Mouse (Mus musculus) liver, embryonic 13.5 days (tissue): ENCODE results near the gene Alpl. TPM values are rescaled to one million over a fixed set of nuclear protein-coding genes. Genes with fewer than 3 reads are reported as not detected.

Experiments
- ATAC-seq: fragments of 200-750 bp; cut with Nextera tagmentation; 2 replicates; pipeline ENCODE4 v1.8.0; 2017; ENCODE audit warnings: low read depth, mild to moderate bottlenecking, moderate number of reproducible peaks, moderate library complexity
- DNase-seq: peaks from one replicate; pipeline ENCODE4 v3.0.0; 2022
- H3K27ac ChIP-seq: fragments of 300-500 bp; sonication (generic); 2 replicates; pipeline ENCODE4 v1.5.1; 2015; ENCODE audit warnings: moderate library complexity, mild to moderate bottlenecking, inconsistent platforms
- H3K27me3 ChIP-seq: fragments of 300-500 bp; sonication (generic); 2 replicates; pipeline ENCODE4 v1.6.1; 2015; ENCODE audit warnings: mild to moderate bottlenecking, inconsistent platforms
- H3K36me3 ChIP-seq: fragments of 300-500 bp; sonication (generic); 2 replicates; pipeline ENCODE4 v1.6.1; 2015; ENCODE audit warnings: mild to moderate bottlenecking, inconsistent platforms
- H3K4me1 ChIP-seq: fragments of 300-500 bp; sonication (generic); replicated peaks from 2 replicates; pipeline ENCODE4 v1.6.1; 2015; ENCODE audit warnings: inconsistent platforms
- H3K4me2 ChIP-seq: fragments of 300-500 bp; sonication (generic); 2 replicates; pipeline ENCODE4 v1.6.1; 2015; ENCODE audit warnings: inconsistent platforms, mild to moderate bottlenecking, moderate library complexity
- H3K4me3 ChIP-seq: fragments of 300-500 bp; sonication (generic); replicated peaks from 2 replicates; pipeline ENCODE4 v1.5.1; 2015; ENCODE audit warnings: mild to moderate bottlenecking, inconsistent platforms
- H3K9ac ChIP-seq: fragments of 300-500 bp; sonication (generic); 2 replicates; pipeline ENCODE4 v1.6.1; 2015; ENCODE audit warnings: mild to moderate bottlenecking, inconsistent platforms
- H3K9me3 ChIP-seq: fragments of 300-500 bp; sonication (generic); replicated peaks from 2 replicates; pipeline ENCODE4 v1.6.1; 2016; ENCODE audit warnings: inconsistent platforms
- WGBS: fragments of 180-500 bp; shearing (Covaris S2); methylation state at CpG from one replicate; pipeline ENCODE4 v1.1.7; 2015; ENCODE audit not compliant: insufficient replicate concordance; 5-methylcytosine and 5-hydroxymethylcytosine counted together
- polyA plus RNA-seq: library from polyadenylated mRNA; unstranded; fragments of >200 nt; fragmentation: Nextera tagmentation; extraction: Ambion mirVana; gene quantifications from 2 replicates; pipeline ENCODE4 v1.2.1, GENCODE M21; 2015

The Alpl gene
- polyA plus RNA-seq, 1 experiment from 2014 or later, result 6.3 TPM

- ATAC-seq, result peak; percentile 39
Measured at GRCm38 (mm10) chr4:137727506-137728187, 68.5 kb downstream of the Alpl start.

DNA sequence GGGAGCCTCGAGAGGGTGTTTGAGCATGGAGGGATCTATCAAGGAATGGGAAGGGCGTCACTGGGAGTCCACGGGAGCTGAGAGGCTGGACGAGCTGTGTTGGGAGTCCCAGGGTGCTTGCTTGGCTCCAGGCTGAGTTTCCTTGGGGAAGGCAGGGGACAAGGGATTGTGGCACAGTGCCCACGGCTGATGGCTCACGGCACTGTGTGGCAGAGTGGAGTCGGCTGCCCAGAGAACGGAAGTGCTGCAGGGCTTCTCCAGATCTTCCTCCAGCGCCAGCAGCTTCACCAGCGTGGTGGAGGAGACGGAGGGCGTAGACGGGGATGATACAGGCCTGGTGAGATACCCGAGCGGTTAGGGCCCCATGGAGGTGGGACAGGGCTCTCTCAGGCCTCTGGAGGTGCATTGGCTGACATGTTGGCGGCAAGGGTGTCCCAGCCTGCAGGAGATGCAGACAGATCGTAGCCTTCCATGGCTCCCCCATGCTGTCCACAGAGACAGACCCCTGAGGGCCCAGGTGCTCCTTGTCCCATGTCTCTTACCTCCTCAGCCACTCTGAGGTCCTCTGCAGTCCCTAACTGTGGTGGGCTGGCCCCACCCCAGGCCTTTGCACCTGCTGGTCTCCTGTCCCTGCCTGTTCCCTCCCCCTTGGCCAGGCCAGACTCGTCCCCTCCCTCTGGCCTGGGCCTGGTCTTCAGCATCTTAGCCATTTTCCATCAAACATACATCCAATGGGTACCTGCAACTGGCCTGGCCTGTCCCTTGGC, 69.3 kb downstream of the Alpl start:
- no peak overlapping the region for H3K27ac ChIP-seq
- no peak overlapping the region for H3K9ac ChIP-seq
- H3K4me1 ChIP-seq, result peaks cover 48% of the 10 kb centered on the region
- no peaks in the 10 kb centered on the region for H3K36me3 ChIP-seq
- DNase-seq (no peak), ATAC-seq (no peak)
- no peak overlapping the region for H3K4me3 ChIP-seq
- 75% methylated on average over 18 of the region's 18 CpGs for WGBS
- no peaks in the 10 kb centered on the region for H3K9me3 ChIP-seq
- H3K27me3 ChIP-seq, result peaks cover 70% of the 10 kb centered on the region
- H3K4me2 ChIP-seq, result no peak overlapping the region

More at GRCm38 (mm10) chr4:137727506-137728187, 68.5 kb downstream of the Alpl start:
- no peak overlapping the region for H3K9ac ChIP-seq
- peaks cover 48% of the 10 kb centered on the region for H3K4me1 ChIP-seq
- H3K4me2 ChIP-seq, result no peak overlapping the region
- H3K9me3 ChIP-seq, result no peaks in the 10 kb centered on the region
- H3K4me3 ChIP-seq, result no peak overlapping the region
- DNase-seq, result peak; percentile 56
- no peaks in the 10 kb centered on the region for H3K36me3 ChIP-seq
- 17% methylated on average over 16 of the region's 18 CpGs for whole genome bisulfite sequencing
- H3K27ac ChIP-seq, result no peak overlapping the region
- H3K27me3 ChIP-seq, result peaks cover 70% of the 10 kb centered on the region

DNA sequence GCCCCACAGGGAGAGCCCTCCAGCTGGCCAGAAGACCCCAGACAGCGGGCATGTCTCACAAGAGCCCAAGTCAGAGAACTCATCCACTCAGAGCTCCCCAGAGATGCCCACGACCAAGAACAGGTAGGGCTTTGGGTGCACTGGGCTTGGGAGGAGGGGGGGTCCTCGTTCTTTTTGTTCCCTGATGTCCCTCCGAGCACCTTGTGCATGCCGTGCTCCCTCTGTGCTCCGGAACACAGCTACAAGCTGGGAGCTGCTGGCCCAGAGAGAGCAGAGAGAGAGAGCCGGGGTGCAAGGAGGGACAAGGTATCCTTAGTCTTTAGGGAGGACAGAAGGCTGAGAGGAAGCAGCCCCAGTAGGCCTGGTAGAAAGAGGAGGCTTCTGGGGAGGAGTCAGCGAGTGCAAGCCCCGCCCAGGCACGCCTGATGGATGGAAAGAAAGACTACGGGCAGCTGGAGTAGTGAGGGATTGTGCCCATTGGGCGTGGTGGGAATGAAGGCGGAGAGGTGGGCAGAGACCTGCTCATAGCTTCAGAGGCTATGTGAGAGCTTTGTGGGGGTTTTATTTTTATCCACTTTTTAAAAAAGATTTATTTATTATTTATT, 70.5 kb downstream of the Alpl start:
- Histone ChIP-seq H3K4me1 (peaks cover 48% of the 10 kb centered on the region), H3K27ac (no peak overlapping the region), H3K36me3 (no peaks in the 10 kb centered on the region), H3K4me2 (no peak overlapping the region), H3K9me3 (no peaks in the 10 kb centered on the region), H3K4me3 (no peak overlapping the region), H3K27me3 (peaks cover 73% of the 10 kb centered on the region), H3K9ac (no peak overlapping the region)
- 56% methylated on average over 13 of the region's 13 CpGs for WGBS
- DNase-seq (no peak), ATAC-seq (no peak)

DNA sequence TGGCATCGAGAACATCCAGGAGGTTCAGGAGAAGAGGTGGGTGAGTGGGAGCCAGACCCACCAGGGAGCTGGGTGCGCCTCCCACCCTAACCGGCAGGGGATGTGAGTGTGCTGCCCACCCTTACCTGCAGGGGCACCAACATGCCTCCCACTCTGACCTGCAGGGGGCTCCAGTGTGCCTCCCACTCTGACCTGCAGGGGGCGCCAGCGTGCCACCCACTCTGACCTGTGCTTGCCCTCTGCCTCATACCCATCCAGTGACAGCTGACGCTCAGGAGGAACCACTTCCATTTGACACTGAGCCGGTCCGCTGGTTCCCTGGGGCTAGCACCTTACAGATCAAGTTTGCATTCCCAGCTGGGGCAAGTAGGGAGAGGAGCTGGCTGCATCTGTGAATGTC, 71.4 kb downstream of the Alpl start:
- Histone ChIP-seq H3K27me3 (peaks cover 75% of the 10 kb centered on the region), H3K27ac (no peak overlapping the region), H3K9me3 (no peaks in the 10 kb centered on the region), H3K4me3 (peak overlapping the region; percentile 18), H3K4me2 (peak overlapping the region; percentile 41), H3K9ac (no peak overlapping the region), H3K4me1 (peaks cover 46% of the 10 kb centered on the region), H3K36me3 (no peaks in the 10 kb centered on the region)
- ATAC-seq, result no peak
- peak; percentile 58 for DNase-seq
- WGBS, result 38% methylated on average over 8 of the region's 8 CpGs

DNA sequence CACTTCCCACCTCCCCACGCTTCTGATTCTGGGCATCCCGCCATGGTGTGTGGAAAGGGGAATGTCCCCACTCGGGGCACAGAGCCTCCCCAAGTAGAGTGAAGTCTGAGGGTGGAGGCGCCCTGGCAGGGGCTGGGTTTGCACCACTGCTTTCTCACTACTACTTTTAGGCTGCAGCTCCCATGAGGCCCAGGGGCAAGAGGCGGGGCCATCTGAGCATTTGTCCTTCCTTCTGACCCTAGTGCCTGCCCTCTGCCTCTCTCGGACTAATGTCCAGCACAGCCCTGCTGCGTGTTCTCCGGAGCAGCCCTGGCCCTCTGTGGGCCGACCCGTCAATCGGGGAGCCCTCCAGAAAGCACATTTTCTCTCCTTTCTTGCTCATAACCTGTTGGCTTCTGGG, 72.0 kb downstream of the Alpl start:
- Histone ChIP-seq H3K9me3 (no peaks in the 10 kb centered on the region), H3K36me3 (no peaks in the 10 kb centered on the region), H3K27me3 (peaks cover 75% of the 10 kb centered on the region), H3K9ac (peak overlapping the region; percentile 1; the same call in 1 of the 2 replicates), H3K27ac (no peak overlapping the region), H3K4me2 (peak overlapping the region; percentile 41), H3K4me1 (peaks cover 51% of the 10 kb centered on the region), H3K4me3 (peak overlapping the region; percentile 18)
- WGBS, result 38% methylated on average over 11 of the region's 11 CpGs
- DNase-seq (no peak), ATAC-seq (peak; percentile 22)

GRCm38 (mm10) chr4:137723527-137723926, 72.7 kb downstream of the Alpl start:
- H3K36me3 ChIP-seq, result no peaks in the 10 kb centered on the region
- no peak for ATAC-seq
- no peak for DNase-seq
- H3K9me3 ChIP-seq, result no peaks in the 10 kb centered on the region
- peak overlapping the region; percentile 41 for H3K4me2 ChIP-seq
- peaks cover 75% of the 10 kb centered on the region for H3K27me3 ChIP-seq
- peaks cover 47% of the 10 kb centered on the region for H3K4me1 ChIP-seq
- 28% methylated on average over 25 of the region's 25 CpGs for WGBS
- H3K27ac ChIP-seq, result no peak overlapping the region
- peak overlapping the region; percentile 1; the same call in 1 of the 2 replicates for H3K9ac ChIP-seq
- peak overlapping the region; percentile 18 for H3K4me3 ChIP-seq

- Histone ChIP-seq H3K4me1 (peaks cover 40% of the 10 kb centered on the region), H3K4me2 (peak overlapping the region; percentile 41; the same call in 1 of the 2 replicates), H3K9me3 (no peaks in the 10 kb centered on the region), H3K4me3 (peak overlapping the region; percentile 18; the same call in 1 of the 2 replicates), H3K9ac (no peak overlapping the region), H3K36me3 (no peaks in the 10 kb centered on the region), H3K27ac (no peak overlapping the region), H3K27me3 (peaks cover 75% of the 10 kb centered on the region)
- no peak for ATAC-seq
- WGBS, result 17% methylated on average over 12 of the region's 12 CpGs
- DNase-seq, result peak; percentile 43
Measured at GRCm38 (mm10) chr4:137722692-137723427, 73.3 kb downstream of the Alpl start.

GRCm38 (mm10) chr4:137722230-137722629, 74.0 kb downstream of the Alpl start:
- H3K4me1 ChIP-seq, result peaks cover 34% of the 10 kb centered on the region
- no peaks in the 10 kb centered on the region for H3K36me3 ChIP-seq
- H3K9me3 ChIP-seq, result no peaks in the 10 kb centered on the region
- no peak overlapping the region for H3K9ac ChIP-seq
- no peak for ATAC-seq
- H3K4me3 ChIP-seq, result no peak overlapping the region
- WGBS, result 74% methylated on average over 3 of the region's 3 CpGs
- no peak for DNase-seq
- H3K4me2 ChIP-seq, result no peak overlapping the region
- peaks cover 74% of the 10 kb centered on the region for H3K27me3 ChIP-seq
- H3K27ac ChIP-seq, result no peak overlapping the region

- Histone ChIP-seq H3K4me2 (no peak overlapping the region), H3K9me3 (no peaks in the 10 kb centered on the region), H3K9ac (no peak overlapping the region), H3K36me3 (no peaks in the 10 kb centered on the region), H3K27me3 (peaks cover 75% of the 10 kb centered on the region), H3K27ac (no peak overlapping the region), H3K4me1 (peaks cover 33% of the 10 kb centered on the region), H3K4me3 (no peak overlapping the region)
- no peak for DNase-seq
- 79% methylated on average over 15 of the region's 15 CpGs for WGBS
- no peak for ATAC-seq
Measured at GRCm38 (mm10) chr4:137721563-137721962, 74.6 kb downstream of the Alpl start.

DNA sequence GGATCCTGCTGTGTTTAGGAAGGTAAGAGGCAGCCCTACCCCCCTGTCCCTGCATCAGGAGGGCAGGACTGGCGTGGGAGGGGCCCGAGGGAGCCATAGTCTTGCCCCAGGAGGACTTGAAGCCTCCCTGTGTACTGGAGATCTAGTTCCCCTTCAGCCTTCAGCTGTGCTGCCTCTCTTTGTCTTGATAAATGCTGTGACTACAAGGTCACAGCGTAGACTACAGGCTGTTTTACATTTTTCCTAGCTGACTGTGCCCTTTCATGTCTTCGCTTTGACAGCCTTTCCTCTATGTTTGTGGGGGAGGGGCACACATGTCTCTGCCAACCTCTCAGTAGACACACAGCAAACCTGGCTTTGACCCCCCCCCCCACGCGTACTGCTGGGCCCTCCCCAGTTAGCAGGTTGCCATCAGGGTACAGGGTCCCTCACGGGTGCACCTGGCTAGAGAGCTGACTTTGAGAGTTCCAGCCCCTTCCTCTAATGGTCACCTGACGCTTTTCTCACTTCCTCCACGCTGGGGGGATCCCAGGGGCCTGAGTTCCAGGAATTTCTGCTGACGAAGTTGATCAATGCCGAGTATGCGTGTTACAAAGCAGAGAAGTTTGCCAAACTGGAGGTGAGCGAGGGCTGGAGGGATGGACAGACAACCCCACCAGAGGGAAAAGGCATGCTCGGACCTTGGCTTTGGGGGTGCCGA, 76.7 kb downstream of the Alpl start:
- Histone ChIP-seq H3K27ac (no peak overlapping the region), H3K9ac (no peak overlapping the region), H3K4me1 (peaks cover 23% of the 10 kb centered on the region), H3K36me3 (no peaks in the 10 kb centered on the region), H3K9me3 (no peaks in the 10 kb centered on the region), H3K4me2 (no peak overlapping the region), H3K4me3 (no peak overlapping the region), H3K27me3 (peaks cover 79% of the 10 kb centered on the region)
- 19% methylated on average over 15 of the region's 15 CpGs for WGBS
- DNase-seq, result no peak
- no peak for ATAC-seq
